Mouse (Mus musculus): ENCODE measurements around the gene Hipk1.

The Hipk1 gene

GRCm38 (mm10) chr3:103715762-103716693, 75.3 kb downstream of the Hipk1 start:
- no peak for DNase-seq (ENCODE audit: low spot score in 2 of 2)

GRCm38 (mm10) chr3:103714942-103715341, 76.4 kb downstream of the Hipk1 start:
- DNase-seq (ENCODE audit: low spot score in 2 of 2) = no peak

GRCm38 (mm10) chr3:103714236-103714875, 77.0 kb downstream of the Hipk1 start:
- no peak for DNase-seq (ENCODE audit: low spot score in 2 of 2)

GRCm38 (mm10) chr3:103712196-103712595, 79.2 kb downstream of the Hipk1 start:
- no peak for DNase-seq (ENCODE audit: low spot score in 2 of 2)

- peak in 1 of 2 experiments; percentile 23 for DNase-seq (ENCODE audit: low spot score in 2 of 2)
Observed at GRCm38 (mm10) chr3:103709470-103710040, 81.8 kb downstream of the Hipk1 start.

GRCm38 (mm10) chr3:103705426-103705825, 85.9 kb downstream of the Hipk1 start:
- no peak for DNase-seq (ENCODE audit: low spot score in 2 of 2)

GRCm38 (mm10) chr3:103704661-103705060, 86.7 kb downstream of the Hipk1 start:
- DNase-seq (ENCODE audit: low spot score in 2 of 2) = no peak

- no peak for DNase-seq (ENCODE audit: low spot score in 2 of 2)
Observed at GRCm38 (mm10) chr3:103696388-103696925, 94.9 kb downstream of the Hipk1 start.

GRCm38 (mm10) chr3:103695556-103695955, 95.8 kb downstream of the Hipk1 start:
- no peak for DNase-seq (ENCODE audit: low spot score in 2 of 2)

- no peak for DNase-seq (ENCODE audit: low spot score in 2 of 2)
Observed at GRCm38 (mm10) chr3:103690506-103690905, 100.9 kb downstream of the Hipk1 start.
